Mouse (Mus musculus) T-helper 17 cell (primary cell): ENCODE measurements around the gene Dpyd.

Source experiments
- in situ Hi-C, 2 experiments: fragments of 300-600 bp; cut with MboI, MseI; formaldehyde crosslinking; loops; 1 replicate in 1 of 2; 2 replicates in 1 of 2; pipeline ENCODE4 v1.15.1; 2025; ENCODE audit warnings: high pct_unique_total_duplicates in 2 of 2

Gene Dpyd

DNA sequence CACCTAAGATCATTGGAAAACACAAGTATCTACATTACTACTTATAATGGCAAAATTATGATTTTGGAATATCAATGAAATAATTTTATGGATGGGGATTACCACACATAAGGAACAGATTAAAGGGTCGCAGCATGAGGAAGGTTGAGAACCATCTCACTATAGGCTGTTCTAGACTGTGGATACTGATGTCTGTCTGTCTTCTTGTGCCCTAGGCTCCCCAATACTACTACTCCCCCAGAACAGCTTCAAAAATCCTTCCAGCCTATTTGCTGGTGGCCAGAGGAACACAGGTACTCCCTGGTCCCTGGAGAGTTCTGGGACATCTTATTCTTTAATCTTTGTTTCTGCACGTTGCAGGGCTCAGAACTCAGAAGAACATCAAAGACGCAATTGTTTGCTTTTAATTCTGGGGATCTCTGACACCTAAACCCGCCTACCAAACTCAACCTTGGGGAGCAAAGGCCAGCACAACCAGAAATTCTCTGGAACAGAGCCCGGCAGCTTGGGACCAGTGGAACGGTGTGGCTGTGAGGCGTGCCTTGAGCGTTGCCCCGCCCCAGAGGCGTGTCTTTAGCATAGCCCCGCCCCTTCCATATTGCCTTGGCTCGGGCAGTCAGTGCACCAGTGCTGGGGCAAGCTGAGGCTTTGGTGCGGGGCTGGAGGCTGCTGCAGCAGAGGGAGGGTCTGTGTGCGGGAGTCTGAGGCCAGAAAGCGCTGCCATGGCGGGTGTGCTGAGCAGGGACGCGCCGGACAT is at the start of gene Dpyd:
Gene Dpyd, plus strand, starts transcription at position 576 of the 757 bp plus-strand sequence.
- in situ Hi-C loops: no loop called here

DNA sequence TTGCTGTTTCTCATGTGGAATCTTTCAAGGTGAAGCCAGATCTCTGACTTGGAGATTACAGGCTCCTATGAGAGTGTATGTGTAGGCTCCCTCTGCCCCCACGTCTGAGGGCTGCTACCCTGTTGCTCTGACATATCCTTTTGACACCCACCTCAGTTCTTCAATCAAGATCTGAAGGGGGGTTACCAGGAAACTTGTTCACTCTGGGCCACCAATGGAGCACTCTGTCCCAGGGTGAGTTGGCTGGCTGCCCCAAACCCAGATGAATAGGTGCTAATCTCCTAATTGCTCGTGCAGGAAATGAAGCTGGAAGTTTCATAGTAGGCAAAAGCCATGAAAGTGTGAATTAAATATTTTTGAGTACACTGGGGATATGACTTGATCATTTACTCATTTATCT is 24.3 kb upstream of the Dpyd start:
- in situ Hi-C loops: no loop called here

DNA sequence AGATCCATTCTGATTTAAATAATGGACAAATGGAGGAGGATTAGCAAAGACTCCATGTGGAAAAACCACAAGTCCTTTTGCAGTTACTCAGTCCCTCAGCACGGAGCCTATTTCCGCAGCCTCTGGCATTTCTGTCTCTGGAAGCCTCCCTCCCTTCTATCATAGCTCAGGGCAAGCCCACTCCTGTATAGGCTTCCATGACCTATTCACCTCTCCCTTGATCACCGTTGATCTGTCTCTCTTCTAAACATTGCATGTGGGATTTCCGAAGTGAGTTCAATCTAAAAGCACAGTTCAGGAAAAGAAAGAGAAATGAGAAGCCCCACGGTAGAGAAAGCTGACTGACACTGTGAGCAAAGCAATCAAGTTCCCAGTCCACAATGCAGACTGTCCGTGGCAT is 20.2 kb upstream of the Dpyd start:
- in situ Hi-C loops: no loop called here

DNA sequence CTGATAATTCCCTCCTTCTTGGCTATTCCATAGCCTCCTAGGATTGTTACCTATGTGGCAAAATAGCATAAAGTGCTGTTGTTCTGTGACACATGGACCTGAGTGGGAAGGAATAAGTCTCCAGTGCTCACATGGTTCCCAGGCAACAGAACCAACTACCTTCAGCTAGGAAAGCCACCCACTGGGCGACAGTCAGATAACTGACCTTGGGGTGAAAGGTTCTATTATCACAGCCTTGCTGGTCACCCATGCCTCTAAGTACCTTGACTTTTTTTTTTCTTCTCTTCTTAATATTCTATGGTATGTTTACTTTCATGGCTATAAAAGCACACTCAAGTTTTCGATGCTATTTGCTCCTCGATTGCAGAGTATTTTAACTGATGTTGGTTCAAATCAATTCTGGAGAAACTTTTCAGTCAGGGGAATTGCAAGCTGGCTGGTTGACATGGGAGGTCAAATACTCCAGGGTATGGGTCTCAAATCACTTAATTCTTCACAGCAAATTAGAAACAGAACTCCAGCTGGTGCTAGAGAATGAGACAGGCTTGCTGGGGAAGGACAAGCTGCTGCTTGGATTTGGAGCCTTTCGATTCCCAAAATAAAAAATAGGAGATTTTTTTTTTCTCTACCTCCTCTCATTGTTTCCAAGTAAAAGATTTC is 14.2 kb upstream of the Dpyd start:
- in situ Hi-C loops: no loop called here

DNA sequence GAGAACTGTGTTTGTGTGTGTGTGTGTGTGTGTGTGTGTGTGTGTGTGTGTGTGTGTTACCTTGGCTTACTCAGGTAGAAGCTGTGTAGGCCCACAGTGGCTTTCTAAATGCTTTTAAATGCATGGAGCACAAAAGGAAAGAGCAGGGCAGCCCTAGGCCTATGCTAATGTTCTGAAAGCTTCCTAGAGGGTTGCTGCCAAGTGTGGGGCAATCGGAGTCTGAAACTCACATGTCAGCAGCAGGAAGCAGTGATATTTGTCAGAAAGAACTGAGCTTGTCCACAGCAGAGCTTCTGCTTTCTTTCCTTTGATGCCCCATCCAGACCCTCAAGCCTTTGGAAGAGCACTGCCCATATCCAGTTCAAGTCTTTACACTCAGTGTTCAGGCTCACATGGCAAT is 4.3 kb upstream of the Dpyd start:
- in situ Hi-C loops: no loop called here

DNA sequence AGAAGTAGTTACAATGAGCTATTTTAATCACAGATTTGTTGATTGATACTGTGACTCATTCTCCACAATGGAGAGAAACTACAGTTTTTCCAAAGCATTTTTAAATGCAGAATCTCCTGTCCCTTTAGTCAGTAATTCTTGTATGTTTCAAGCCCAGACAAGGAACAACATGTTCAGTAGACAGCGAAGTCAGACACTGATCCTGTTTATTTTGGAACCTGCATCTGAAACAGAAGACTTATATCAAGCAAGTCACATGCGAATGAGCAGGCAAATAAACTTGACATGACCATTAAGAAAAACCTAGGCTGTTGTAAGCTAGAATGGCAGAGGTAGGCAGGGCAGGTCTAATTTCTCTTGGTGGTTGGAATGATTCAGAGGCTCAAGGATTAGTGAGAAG is 2.0 kb upstream of the Dpyd start:
- in situ Hi-C loops: no loop called here

DNA sequence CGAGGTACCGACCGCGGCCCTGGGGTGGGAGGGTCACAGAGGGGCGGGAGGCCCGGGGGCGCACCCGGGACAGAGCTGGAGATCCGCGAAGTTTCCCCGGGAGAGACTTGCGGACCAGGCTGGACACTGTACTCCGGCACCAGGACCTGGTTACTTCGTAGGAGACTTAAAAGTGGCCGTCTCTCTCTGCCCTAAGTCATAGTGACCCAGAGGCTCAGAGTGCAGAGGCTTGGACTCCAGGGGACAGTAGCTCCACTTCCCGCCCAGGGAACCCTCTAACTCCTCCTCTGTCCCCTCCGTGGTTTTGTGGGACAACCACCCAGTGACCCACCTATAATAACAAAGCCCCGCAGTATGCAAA is 362 bp downstream of the Dpyd start:
- in situ Hi-C loops: no loop called here

DNA sequence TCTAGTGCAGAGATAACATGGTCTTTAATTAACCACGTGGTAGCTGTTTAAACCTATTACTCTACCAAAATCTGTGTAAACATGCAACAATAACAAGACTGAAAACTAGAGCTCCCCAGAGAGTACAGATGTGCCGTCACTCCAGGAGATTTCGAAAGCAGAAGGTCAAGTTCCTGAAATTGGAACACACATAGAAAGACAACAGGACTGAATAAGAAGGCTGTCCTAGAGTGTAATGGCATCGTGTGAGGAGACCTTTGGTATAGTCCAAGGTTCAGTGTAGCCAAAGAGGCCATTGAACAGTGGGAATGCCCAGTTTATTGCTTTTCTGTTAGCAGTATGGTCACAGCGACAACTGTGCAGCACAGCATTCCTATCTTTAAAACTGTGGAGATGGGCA is 4.8 kb downstream of the Dpyd start:
- in situ Hi-C loops: no loop called here

DNA sequence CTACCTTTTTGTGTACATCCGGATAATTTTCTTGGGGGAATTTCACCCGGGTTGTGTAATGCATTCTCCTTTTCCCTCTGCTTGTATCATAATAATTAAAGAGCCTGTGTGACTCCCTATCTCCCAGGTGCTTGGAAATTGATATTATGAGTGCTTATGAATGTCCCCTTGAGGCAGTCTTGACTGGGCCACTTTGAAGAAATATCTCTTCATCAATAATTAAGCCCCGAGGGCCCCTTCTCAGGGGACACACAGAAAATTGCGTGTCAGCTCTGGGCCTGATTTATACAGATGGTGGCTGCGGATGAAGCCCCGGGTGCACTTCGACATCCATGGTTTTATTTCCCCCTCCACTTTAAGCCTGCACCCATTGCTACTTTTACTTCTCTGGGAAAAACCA is 8.3 kb downstream of the Dpyd start:
- in situ Hi-C loops: no loop called here

DNA sequence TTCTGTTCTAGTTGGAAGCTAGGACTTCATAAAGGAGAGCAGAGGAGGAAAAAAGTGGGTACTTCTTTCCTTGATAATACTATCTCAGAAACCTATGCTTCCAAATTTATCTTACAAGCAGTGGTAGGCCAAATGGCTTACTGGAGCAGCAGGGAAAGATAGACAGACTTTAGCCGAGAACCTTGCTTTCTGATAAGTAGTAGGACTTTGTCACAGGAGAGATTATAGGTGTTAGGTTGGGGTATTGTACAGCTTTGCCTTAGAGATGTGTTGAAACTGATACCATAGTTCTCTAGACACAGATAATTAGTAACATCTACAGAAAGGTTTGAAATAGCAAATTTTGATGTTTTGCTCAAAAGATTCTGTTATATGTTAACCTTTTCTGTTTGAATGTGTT is 28.6 kb downstream of the Dpyd start:
- in situ Hi-C loops: no loop called here

DNA sequence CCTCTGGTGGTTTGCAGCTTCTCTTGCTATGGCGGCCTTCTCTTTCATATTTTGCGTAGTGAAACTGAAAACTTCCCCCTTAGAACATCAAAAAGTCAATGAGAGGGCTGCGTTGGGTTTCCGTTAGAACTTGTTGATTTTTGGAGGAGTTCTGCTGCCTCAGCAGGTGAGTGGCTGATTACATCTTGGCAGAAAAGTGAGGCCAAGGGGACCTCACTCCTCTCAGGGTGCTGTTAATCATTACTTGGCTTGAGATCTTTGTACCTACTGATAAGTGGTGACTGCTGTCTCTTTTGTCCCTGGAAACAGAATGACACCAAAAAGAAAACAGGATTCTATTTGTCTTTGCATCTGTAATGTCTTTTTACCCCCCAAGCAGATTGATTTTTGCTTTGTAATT is 32.9 kb downstream of the Dpyd start:
- in situ Hi-C loops: no loop called here

DNA sequence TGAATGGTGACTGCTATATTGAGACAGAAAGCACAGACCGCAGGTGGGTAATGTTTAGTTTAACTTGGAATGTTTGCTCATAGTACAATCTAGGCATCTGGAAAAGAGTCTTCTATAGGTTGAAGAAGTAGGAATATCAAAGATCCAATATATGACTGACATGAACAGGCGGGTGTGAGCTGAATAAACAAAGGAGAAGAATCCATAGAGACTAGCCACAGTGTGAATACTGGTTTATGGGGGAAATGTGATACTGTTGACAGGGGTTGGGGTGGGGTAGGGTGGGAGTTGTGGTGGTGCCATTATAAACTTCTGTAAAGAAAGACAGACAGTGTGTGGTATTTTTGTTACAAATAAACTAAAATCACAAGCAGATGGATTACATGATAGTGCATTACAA is 33.8 kb downstream of the Dpyd start:
- in situ Hi-C loops: no loop called here

DNA sequence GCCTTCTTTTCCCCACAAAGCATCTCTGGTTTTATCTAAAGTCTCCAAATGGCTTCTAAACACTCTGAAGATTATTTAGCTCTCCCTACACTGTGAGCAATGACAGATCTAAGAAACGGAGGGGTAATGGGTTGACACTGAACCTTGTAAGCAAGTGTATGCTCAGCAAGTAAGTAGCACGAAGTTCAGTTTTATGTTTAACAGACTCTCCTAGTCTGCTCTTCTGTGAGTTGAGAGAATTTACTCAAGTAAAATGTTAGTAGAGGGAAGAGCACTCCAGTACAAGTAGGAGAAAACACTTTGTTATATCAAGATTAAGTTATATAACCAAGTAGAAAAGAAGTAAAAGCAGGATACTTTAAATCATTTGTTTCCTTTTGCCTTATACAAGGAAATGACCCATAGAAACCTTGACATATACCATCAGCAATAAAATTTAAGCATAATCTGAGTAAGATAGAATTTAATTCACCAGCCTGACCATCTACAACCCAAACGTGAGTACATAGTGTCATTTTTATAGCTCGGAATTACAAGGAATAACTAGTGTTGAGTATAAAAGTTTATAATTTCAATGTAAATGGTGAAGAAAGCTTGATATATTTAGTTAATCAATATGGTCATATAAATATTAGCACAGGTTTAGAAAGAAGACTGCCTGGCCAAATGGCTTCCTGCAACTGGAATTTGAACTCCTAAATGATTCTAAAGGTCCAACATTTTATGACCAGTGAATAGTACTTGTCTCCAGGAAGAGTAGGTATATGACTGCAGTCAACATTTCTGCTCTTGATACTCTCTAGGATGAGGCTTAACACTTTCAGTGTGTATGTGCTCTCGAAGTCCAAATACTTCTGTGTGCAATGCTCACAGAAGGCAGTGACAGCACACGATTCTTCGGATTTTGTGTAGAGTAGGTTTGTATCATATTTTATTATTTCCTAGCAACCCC is 40.0 kb downstream of the Dpyd start:
- in situ Hi-C loops: no loop called here

DNA sequence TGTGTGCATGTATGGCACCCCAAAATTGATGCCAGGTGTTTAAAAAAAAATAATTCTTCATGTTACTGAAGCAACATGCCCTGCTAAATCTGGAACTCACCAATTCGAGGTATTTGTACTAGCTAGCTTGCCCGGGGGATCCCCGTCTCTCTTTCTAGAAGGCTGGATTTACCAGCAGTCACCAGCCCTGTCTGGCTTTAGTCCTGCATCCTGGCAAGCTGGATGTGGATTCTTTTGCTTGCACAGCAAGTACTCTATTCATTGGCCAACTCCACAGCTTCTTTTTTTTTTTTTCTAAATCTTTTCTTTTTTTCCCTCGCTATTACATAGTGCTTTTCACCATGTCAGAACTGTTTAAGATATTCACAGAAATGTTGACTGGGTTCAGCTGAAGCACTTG is 46.8 kb downstream of the Dpyd start:
- in situ Hi-C loops: no loop called here

DNA sequence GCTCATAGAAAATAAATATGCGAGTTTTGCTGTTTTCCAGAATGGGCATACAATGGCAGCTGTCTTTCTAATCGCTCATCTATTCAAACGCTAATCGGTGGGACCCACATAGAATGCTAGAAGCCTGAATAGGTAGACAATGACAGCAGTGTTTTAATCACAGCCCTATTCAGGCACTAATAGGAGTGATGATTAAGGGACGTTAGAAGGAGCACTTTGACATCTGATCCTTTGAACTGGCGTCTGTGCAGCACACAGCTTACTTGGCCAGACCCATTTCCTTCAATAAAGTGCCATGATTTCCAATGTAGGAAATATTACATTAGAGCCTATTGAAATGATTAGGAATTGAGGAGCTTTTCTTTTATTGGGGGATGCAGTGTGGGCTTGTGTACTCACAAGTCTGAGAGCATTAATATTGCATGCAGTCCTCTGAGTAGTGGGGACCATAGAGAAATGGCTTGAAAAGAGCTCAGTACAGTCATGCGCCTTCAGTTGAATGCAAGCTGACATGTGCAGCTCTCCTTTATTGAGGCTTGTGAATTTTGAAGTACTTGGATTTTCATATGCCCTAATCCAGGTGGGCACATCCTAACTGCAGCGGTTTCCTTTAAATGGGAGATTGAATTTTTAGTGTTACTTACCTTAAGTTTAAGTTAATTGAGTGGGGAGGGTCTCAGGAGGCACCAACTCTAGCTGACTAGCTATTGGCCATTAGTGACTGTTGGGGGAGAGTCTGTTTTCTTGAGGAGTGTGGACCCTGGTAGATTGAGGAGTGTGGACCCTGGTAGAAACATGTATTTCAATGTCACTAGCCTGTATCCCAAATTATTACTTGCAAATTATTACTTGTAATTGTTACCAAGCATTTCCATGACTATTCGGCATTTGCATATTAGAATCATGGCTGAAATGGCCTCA is 64.8 kb downstream of the Dpyd start:
- in situ Hi-C loops: no loop called here

DNA sequence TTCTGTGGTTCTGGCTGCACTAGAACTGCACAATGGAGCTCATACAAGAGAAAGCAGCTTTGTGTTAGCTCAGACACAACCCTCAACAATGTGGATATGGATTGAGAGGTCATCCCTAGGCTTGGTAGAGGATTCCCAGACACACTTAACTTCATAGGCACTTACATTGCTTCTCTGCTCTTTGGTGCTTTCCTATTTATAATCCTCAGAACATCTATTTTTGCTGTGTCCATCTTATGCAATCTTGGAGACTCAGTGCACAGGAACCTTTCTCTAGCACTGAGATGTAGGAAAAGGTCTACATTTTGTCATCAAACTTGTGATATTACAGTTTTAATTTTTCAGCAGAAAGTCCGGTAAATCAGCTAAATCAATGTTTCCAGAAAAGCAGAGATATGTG is 67.8 kb downstream of the Dpyd start:
- in situ Hi-C loops: no loop called here

DNA sequence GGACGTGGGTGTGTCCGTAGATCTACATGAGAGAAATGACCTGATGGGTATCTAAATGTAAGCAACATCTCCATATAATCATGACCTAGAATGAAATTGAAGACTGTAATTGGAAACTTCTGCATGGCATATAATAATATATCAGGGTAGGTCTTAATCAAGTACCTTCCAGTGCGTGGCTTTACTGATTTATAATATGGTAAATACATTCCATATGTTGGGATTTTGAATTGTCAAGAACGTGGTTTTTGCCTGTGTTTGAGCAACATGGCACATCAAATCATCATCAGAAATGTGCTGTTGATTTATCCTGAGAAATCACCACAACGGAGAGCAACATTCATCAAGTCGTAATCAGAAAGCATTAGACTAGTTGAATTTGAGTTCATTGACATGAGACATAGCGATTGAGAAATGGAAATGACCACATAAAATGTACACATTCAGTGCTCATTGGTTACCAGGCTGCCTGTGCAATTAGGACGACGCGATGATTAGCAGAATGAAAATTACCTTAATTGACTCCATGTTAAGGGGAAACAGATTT is 84.2 kb downstream of the Dpyd start:
- in situ Hi-C loops: loop anchor here in 1 of 2 experiments (10.0 kb wide), 1 partner anchor 989 kb away; no protein-coding TSS in a partner anchor

DNA sequence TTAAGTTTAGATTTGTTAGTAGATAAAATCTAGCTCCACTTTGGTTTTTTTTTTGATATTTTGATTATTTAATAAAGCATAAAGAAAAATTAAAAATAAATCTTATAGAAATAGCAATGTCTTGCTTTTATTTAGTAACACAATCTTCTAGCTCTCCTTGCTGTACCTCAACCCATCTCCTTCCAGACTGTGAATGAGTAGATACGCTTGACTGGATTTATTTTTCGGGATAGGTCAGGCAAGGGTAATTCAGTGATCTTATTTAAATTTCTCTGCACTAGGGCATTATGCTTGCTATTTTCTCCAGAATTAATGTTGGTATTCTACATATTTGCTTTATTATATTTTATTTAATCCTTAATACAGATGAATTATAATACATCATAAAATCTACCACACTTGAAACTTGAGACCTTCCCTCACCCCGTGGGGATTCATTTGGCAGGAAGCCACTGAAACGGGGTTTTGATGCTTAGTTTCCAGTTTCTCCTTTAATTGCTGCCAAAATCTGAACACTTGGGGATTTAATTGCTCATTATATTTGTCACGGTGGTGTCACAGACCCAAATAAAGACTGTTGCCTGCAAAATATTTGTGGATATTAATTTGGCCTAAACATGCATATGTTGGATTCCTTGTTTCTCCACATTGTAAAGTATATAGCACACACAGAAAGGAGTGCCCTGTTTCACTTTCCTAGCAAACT is 102.2 kb downstream of the Dpyd start:
- in situ Hi-C loops: no loop called here

DNA sequence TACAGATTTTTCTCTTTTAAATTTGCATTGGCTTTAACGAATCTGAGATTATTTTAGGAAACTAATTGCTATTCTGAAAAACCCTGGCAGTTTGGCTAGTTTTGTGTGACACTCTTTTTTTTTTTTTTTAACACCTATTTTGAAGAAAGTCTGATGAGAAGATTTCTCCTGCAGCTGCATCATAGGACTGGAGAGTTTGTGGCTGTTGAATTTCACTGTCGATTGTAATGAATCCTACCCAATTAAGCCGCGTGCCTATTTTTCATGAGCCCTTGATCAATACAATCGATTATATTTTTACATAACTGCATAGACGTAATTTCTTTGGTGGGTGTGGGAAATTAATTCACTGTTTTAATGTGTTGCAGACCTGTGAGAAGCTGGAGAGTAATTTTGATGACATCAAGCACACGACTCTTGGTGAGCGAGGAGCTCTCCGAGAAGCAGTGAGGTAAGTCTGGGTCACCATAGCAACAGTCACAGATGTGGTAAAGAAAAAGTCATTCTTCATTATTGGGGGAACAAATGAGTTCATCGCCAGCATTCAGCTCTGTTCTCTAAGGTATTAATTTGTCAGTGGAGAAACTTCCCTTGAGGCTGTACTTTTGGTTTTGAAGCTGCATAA is 112.3 kb downstream of the Dpyd start:
- in situ Hi-C loops: loop anchor here in 1 of 2 experiments (10.0 kb wide), 1 partner anchor 719 kb away; no protein-coding TSS in a partner anchor

DNA sequence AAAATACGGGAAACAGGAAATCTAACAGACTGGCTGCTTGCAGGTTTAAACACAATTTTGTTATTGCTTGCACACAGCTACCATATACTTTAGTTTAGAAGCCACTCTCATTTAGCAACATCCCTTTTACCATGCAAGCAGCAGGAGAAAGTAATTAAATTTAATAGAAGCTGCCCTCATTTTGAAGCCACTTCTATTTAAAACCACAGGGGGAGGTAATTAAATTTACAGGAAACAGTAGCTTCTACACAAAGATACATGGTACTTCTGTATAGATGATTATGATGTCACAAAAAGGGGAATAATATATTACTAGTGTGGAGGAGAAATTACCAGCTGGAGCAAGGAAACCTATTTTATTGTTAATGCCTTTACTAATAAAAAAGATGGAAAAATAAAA is 113.5 kb downstream of the Dpyd start:
- in situ Hi-C loops: loop anchor here (10.0 to 25.0 kb wide), 2 partner anchors 721 to 1812 kb away; no protein-coding TSS in a partner anchor
